Mouse (Mus musculus): Measurements from ENCODE around the gene Fer1l4.

Fer1l4 gene

DNA sequence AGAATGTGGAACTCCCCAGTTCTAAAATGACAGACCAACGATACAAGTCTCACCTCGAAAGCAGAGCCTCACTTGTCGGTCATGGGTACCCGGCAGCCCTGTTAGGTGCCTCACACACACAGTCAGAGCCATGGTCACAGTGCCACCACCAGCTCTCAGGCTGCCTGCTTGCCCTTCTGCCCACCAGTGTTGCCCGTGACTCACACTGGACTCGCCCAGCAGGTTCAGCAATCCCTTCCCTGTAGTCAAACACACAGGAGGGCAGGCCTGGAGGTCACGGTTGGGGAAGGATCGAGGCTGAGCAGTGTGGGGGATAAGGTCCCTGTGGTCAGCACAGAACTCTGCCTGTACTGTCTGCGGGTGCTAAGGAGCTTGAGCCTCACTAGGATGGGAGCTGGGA, at the start of gene Fer1l4:
Gene Fer1l4, minus strand, starts transcription at position 132 of the 400 bp plus-strand sequence.
- H3K36me3 ChIP-seq (ENCODE audit: insufficient read depth, low read length) = no peaks in the 10 kb centered on the region
- no peaks in the 10 kb centered on the region for H3K9me3 ChIP-seq (ENCODE audit: low read length)
- peaks cover 38% of the 10 kb centered on the region for H3K27me3 ChIP-seq (ENCODE audit: insufficient read depth, low read length)
- TF ChIP-seq NANOG (IDR thresholded peaks at IDR 0.05; ENCODE audit: borderline replicate concordance, low read length) (no peak), POU5F1 (IDR thresholded peaks at IDR 0.05; ENCODE audit: borderline replicate concordance, low read length) (no peak), CTCF (conservative IDR thresholded peaks at IDR 0.05; ENCODE audit: low read length) (no peak)
- no peak within 1 kb of the TSS for H3K4me3 ChIP-seq (replicated peaks; ENCODE audit: low read length)
- H3K4me1 ChIP-seq (replicated peaks; ENCODE audit: low read depth, low read length) = peaks cover 6% of the 10 kb centered on the region

DNA sequence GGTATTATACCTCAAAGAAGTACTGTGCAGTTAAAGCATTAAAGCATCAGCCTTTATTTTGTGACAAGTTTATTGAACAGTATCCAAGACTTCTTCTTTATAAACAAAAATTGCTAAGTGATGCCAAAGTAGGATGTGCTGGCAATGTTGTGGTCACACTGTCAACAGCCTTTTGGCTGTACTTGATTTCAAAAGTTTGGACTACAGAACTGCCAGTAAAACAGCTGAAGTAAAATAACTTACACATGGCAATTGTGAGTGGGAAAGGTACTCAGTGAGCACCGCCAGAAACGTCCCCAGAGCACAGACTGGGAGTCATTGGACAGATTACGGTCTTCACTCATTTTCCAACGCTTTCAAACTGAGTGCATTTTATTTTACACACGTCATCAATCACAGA, 39.2 kb upstream of the Fer1l4 start:
- Histone ChIP-seq H3K27me3 (ENCODE audit: insufficient read depth, low read length) (no peaks in the 10 kb centered on the region), H3K4me3 (replicated peaks; ENCODE audit: low read length) (no peak overlapping the region), H3K4me1 (replicated peaks; ENCODE audit: low read depth, low read length) (peaks cover 42% of the 10 kb centered on the region), H3K9me3 (ENCODE audit: low read length) (no peaks in the 10 kb centered on the region), H3K36me3 (ENCODE audit: insufficient read depth, low read length) (peaks cover 77% of the 10 kb centered on the region)
- TF ChIP-seq CTCF (conservative IDR thresholded peaks at IDR 0.05; ENCODE audit: low read length) = no peak
- TF ChIP-seq POU5F1 (IDR thresholded peaks at IDR 0.05; ENCODE audit: borderline replicate concordance, low read length) = no peak
- no peak for TF ChIP-seq NANOG (IDR thresholded peaks at IDR 0.05; ENCODE audit: borderline replicate concordance, low read length)

DNA sequence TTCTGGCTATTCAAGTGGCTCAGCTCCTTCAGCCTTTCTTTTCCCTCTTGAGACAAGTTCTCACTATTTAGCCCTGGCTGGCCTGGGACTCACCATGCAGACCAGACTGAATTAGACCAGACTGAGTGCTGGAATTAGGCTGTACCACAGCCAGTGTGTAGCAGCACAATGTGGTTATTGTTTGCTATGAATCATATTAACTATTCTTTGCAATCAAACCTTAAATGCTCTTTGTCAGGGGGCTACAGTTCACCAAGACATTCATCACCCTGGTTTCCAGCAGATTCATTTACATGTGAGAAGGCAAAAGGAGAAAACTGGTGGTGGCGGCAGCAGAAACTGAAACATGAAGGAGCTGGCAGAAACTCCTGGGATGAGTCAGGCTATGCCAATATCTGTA, 37.1 kb upstream of the Fer1l4 start:
- Histone ChIP-seq H3K27me3 (ENCODE audit: insufficient read depth, low read length) (no peaks in the 10 kb centered on the region), H3K36me3 (ENCODE audit: insufficient read depth, low read length) (peaks cover 64% of the 10 kb centered on the region), H3K4me1 (replicated peaks; ENCODE audit: low read depth, low read length) (peaks cover 26% of the 10 kb centered on the region), H3K4me3 (replicated peaks; ENCODE audit: low read length) (no peak overlapping the region), H3K9me3 (ENCODE audit: low read length) (peaks cover 5% of the 10 kb centered on the region; the same call in 1 of the 2 replicates)
- no peak for TF ChIP-seq CTCF (conservative IDR thresholded peaks at IDR 0.05; ENCODE audit: low read length)
- no peak for TF ChIP-seq POU5F1 (IDR thresholded peaks at IDR 0.05; ENCODE audit: borderline replicate concordance, low read length)
- no peak for TF ChIP-seq NANOG (IDR thresholded peaks at IDR 0.05; ENCODE audit: borderline replicate concordance, low read length)

DNA sequence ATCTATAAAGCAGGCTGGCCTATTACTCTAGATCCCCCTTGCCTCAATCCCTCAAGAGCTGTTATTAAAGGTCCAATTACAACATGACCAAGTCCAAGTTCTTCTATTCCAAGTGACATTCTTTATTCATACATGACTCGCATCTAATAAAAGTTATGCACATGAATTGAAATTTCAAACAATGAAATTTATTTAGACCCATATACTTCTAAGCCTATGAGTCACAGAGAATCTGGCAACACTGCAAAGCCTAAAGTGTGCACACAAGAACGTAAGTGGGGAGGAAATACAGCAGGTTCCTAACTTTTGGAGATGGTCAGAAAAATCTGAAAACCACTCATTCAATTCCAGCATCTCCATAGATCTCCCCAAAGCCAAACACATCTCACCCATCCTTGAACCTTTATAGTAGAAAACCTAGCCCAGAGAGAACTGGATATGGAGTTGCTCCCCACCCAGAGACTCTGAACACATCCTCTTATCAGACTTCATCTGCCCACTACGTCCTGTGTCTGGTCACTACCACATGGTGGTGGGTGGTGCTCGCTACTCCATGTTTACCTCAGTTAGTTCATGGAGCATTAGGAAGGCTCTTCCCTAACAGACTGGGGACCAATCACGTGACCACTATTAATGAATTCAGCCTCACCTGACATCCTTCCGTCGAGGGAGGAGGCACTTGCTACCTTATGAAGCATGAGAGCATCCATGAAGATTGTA, 34.8 kb upstream of the Fer1l4 start:
- no peaks in the 10 kb centered on the region for H3K27me3 ChIP-seq (ENCODE audit: insufficient read depth, low read length)
- peaks cover 49% of the 10 kb centered on the region for H3K36me3 ChIP-seq (ENCODE audit: insufficient read depth, low read length)
- no peak overlapping the region for H3K4me3 ChIP-seq (replicated peaks; ENCODE audit: low read length)
- H3K9me3 ChIP-seq (ENCODE audit: low read length) = peaks cover 8% of the 10 kb centered on the region; the same call in 1 of the 2 replicates
- H3K4me1 ChIP-seq (replicated peaks; ENCODE audit: low read depth, low read length) = peaks cover 26% of the 10 kb centered on the region
- TF ChIP-seq CTCF (conservative IDR thresholded peaks at IDR 0.05; ENCODE audit: low read length) (no peak), NANOG (IDR thresholded peaks at IDR 0.05; ENCODE audit: borderline replicate concordance, low read length) (no peak), POU5F1 (IDR thresholded peaks at IDR 0.05; ENCODE audit: borderline replicate concordance, low read length) (no peak)

DNA sequence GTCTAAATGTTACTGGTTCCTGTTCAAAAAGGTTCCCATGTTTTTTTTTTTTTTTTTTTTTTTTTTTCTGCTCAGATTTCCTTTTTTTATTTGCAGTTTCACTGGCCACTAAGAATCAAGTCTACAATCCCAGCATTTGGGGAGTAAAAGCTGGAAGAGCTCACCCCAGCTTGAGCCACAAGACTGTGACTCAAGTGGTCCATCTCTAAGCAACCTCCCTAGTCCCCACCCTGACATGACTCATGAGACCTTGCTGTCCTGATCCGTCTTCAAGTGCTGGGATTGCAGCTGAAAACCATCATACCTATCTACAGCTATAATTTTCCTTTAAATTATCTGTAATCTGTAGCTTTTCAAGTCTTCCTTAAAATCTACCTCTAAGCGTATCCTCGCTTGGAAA, 31.8 kb upstream of the Fer1l4 start:
- Histone ChIP-seq H3K27me3 (ENCODE audit: insufficient read depth, low read length) (no peaks in the 10 kb centered on the region), H3K4me3 (replicated peaks; ENCODE audit: low read length) (no peak overlapping the region), H3K9me3 (ENCODE audit: low read length) (peaks cover 8% of the 10 kb centered on the region; the same call in 1 of the 2 replicates), H3K4me1 (replicated peaks; ENCODE audit: low read depth, low read length) (peaks cover 12% of the 10 kb centered on the region), H3K36me3 (ENCODE audit: insufficient read depth, low read length) (peaks cover 27% of the 10 kb centered on the region; the same call in 1 of the 2 replicates)
- TF ChIP-seq CTCF (conservative IDR thresholded peaks at IDR 0.05; ENCODE audit: low read length) = no peak
- TF ChIP-seq POU5F1 (IDR thresholded peaks at IDR 0.05; ENCODE audit: borderline replicate concordance, low read length) = no peak
- TF ChIP-seq NANOG (IDR thresholded peaks at IDR 0.05; ENCODE audit: borderline replicate concordance, low read length) = no peak

GRCm38 (mm10) chr2:156080391-156080790, 27.6 kb upstream of the Fer1l4 start:
- TF ChIP-seq CTCF (conservative IDR thresholded peaks at IDR 0.05; ENCODE audit: low read length) (no peak), POU5F1 (IDR thresholded peaks at IDR 0.05; ENCODE audit: borderline replicate concordance, low read length) (no peak), NANOG (IDR thresholded peaks at IDR 0.05; ENCODE audit: borderline replicate concordance, low read length) (no peak)
- peaks cover 8% of the 10 kb centered on the region; the same call in 1 of the 2 replicates for H3K9me3 ChIP-seq (ENCODE audit: low read length)
- H3K27me3 ChIP-seq (ENCODE audit: insufficient read depth, low read length) = no peaks in the 10 kb centered on the region
- peaks cover 38% of the 10 kb centered on the region for H3K36me3 ChIP-seq (ENCODE audit: insufficient read depth, low read length)
- H3K4me1 ChIP-seq (replicated peaks; ENCODE audit: low read depth, low read length) = peaks cover 51% of the 10 kb centered on the region
- H3K4me3 ChIP-seq (replicated peaks; ENCODE audit: low read length) = no peak overlapping the region

GRCm38 (mm10) chr2:156079674-156080073, 26.9 kb upstream of the Fer1l4 start:
- H3K27me3 ChIP-seq (ENCODE audit: insufficient read depth, low read length) = no peaks in the 10 kb centered on the region
- peaks cover 53% of the 10 kb centered on the region for H3K4me1 ChIP-seq (replicated peaks; ENCODE audit: low read depth, low read length)
- peaks cover 2% of the 10 kb centered on the region; the same call in 1 of the 2 replicates for H3K9me3 ChIP-seq (ENCODE audit: low read length)
- TF ChIP-seq NANOG (IDR thresholded peaks at IDR 0.05; ENCODE audit: borderline replicate concordance, low read length) (no peak), CTCF (conservative IDR thresholded peaks at IDR 0.05; ENCODE audit: low read length) (no peak), POU5F1 (IDR thresholded peaks at IDR 0.05; ENCODE audit: borderline replicate concordance, low read length) (no peak)
- H3K4me3 ChIP-seq (replicated peaks; ENCODE audit: low read length) = no peak overlapping the region
- peaks cover 45% of the 10 kb centered on the region for H3K36me3 ChIP-seq (ENCODE audit: insufficient read depth, low read length)

DNA sequence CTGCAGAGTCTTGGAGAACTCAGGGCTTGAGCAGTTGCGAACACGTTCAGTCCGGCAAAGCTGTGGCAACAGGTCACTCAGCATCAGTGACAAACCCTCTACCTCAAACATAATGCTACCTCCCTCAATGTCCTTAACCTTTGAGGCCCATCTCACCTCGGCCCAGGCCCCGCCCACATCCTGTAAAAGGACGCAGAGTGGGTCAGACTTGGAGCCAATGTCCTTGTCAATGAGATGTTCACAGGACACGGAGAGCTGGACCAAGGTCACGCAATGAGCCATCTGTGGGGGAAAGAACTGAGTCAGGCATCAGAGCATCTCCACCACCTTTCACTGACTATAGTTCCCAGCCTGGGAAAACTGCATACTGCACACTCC, 26.4 kb upstream of the Fer1l4 start:
- peaks cover 49% of the 10 kb centered on the region for H3K36me3 ChIP-seq (ENCODE audit: insufficient read depth, low read length)
- peaks cover 53% of the 10 kb centered on the region for H3K4me1 ChIP-seq (replicated peaks; ENCODE audit: low read depth, low read length)
- H3K9me3 ChIP-seq (ENCODE audit: low read length) = no peaks in the 10 kb centered on the region
- TF ChIP-seq CTCF (conservative IDR thresholded peaks at IDR 0.05; ENCODE audit: low read length) = no peak
- no peak for TF ChIP-seq NANOG (IDR thresholded peaks at IDR 0.05; ENCODE audit: borderline replicate concordance, low read length)
- no peak for TF ChIP-seq POU5F1 (IDR thresholded peaks at IDR 0.05; ENCODE audit: borderline replicate concordance, low read length)
- H3K27me3 ChIP-seq (ENCODE audit: insufficient read depth, low read length) = no peaks in the 10 kb centered on the region
- no peak overlapping the region for H3K4me3 ChIP-seq (replicated peaks; ENCODE audit: low read length)
